Mouse (Mus musculus): ENCODE measurements at regions not wholly inside any gene's neighbourhood (a gene's known extent, or its start where the extent isn't known, plus 50 kb on each side); places are given as distances from the start of the nearest gene placed in this dataset.

- WGBS = 88% methylated on average over 5 of the region's 5 CpGs
- no peak for DNase-seq (ENCODE audit: low read depth, low spot score)
Measured at GRCm38 (mm10) chr1:63928850-63929249, 159.8 kb upstream of the 4933402D24Rik start.

DNA sequence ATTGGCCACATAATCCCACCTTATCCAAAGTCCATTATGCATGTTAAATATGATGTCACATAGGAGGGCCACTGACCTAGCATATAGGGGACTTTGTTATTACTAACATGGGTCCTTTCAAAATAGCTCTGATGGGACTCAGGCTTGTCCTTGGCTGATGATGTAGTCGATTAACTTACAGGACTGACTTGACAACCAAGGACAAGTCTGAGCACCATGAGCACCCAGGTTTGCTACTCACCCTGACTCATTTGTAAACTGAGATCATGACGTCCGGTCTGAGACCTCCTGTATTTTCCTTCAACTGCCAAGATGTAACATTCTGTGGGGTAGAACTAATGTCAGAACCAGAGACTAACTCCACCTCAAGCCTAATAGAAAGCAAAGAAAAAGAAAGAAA is 159.3 kb upstream of the 4933402D24Rik start:
- 88% methylated on average over 3 of the region's 3 CpGs for WGBS
- no peak for DNase-seq (ENCODE audit: low read depth, low spot score)

GRCm38 (mm10) chr1:63920181-63920933 is 151.3 kb upstream of the 4933402D24Rik start:
- WGBS = 49% methylated on average over 8 of the region's 8 CpGs
- no peak for DNase-seq (ENCODE audit: low read depth, low spot score)

DNA sequence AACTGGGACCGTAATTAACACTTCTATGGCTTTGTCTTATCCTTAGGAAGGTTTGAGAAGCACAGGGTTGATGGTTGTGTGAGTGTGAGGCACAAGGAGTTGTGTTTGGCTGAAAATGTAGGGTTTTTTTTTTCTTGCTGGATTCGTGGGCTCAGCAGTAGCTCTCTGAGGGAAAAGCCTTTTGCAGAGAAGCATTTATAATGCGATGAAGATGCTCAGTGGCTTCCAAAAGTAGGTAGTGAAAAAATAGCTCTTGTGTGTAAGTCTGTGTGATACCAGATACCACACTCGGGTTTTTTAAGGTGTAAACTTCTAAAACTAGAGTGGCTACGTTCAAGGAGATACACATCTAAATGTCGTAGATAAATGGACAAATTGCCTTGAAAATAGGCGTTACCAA is 149.1 kb upstream of the 4933402D24Rik start:
- no peak for DNase-seq (ENCODE audit: low read depth, low spot score)
- WGBS = 78% methylated on average over 7 of the region's 7 CpGs

GRCm38 (mm10) chr1:63916907-63917650 is 148.0 kb upstream of the 4933402D24Rik start:
- no peak for DNase-seq (ENCODE audit: low read depth, low spot score)
- WGBS = 55% methylated on average over 7 of the region's 7 CpGs

DNA sequence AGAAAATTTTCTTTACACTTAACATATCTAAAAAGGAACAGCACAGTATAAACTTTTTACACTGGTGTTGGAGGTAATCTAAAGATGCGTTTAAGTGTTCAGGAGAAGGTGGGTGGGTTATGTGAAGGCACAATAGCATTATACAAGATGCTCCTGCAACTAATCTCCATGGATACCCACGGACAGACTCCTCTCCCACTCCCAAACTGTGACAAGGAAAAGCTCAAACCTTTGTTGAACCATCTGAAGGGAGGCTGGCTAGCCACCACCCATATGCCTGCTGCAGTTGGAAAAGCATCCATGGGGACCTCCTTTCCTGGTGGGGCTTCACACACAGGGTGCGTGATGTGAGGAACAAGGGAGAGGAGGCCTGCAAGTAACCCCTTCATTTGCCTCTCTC is 141.7 kb upstream of the 4933402D24Rik start:
- WGBS = 78% methylated on average over 3 of the region's 3 CpGs

GRCm38 (mm10) chr1:63909191-63909590 is 140.1 kb upstream of the 4933402D24Rik start:
- no peak for DNase-seq (ENCODE audit: low read depth, low spot score)
- 89% methylated on average over 2 of the region's 2 CpGs for WGBS

More for the DNA sequence above, 141.7 kb upstream of the 4933402D24Rik start:
- no peak for DNase-seq (ENCODE audit: low read depth, low spot score)

- no peak for DNase-seq (ENCODE audit: low read depth, low spot score)
- WGBS = 54% methylated on average over 4 of the region's 4 CpGs
Measured at GRCm38 (mm10) chr1:63903620-63904019, 134.6 kb upstream of the 4933402D24Rik start.

GRCm38 (mm10) chr1:63903201-63903600 is 134.1 kb upstream of the 4933402D24Rik start:
- WGBS = 15% methylated on average over 3 of the region's 3 CpGs
- DNase-seq (ENCODE audit: low read depth, low spot score) = no peak

DNA sequence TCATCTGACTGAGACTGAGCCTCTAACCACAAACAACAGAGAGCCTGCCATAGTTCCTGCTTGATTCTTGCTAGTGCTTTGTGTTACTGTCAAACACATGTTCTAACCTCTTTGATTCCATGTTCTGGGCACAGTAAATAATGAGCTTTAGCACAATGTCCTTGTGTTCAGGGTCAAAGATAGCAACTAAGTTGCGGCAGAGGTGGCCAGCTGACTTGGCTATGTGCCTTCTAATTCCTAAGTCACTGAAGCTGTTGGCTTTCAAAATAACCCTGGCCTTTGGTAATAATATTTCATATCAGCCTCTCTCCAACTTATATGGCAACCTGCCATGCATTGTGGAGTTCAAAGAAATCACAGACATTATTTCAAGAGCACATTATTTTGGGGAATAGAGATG is 133.3 kb upstream of the 4933402D24Rik start:
- no peak for DNase-seq (ENCODE audit: low read depth, low spot score)
- 36% methylated on average over 1 of the region's 1 CpGs for WGBS

- 68% methylated on average over 10 of the region's 10 CpGs for WGBS
Measured at GRCm38 (mm10) chr1:63899631-63900577, 130.8 kb upstream of the 4933402D24Rik start.

DNA sequence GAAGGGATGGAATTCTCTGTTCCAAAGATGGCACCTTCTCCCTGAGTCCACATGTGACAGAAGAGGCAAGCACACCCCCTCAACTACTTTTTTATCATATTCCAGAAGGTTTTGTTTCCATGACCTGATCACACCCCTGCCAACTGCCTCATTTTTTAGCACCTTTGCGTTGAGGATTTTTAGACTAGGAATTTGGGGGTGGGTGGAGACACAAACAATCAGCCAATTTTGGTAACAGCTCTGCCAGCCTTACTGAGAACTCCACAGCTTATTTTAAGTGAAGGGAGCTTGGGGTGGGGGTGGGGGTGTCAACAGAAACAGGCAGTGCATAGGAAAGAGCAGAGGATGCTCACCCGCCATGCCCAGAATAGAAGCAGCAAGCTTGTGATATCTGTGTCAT is 129.7 kb upstream of the 4933402D24Rik start:
- 76% methylated on average over 2 of the region's 2 CpGs for WGBS
- DNase-seq (ENCODE audit: low read depth, low spot score) = no peak

More at GRCm38 (mm10) chr1:63899631-63900577, 130.8 kb upstream of the 4933402D24Rik start:
- no peak for DNase-seq (ENCODE audit: low read depth, low spot score)

- 65% methylated on average over 2 of the region's 2 CpGs for WGBS
Measured at GRCm38 (mm10) chr1:63897556-63897955, 128.5 kb upstream of the 4933402D24Rik start.

GRCm38 (mm10) chr1:63879570-63879969 is 110.5 kb upstream of the 4933402D24Rik start:
- no peak for DNase-seq (ENCODE audit: low read depth, low spot score)
- WGBS = 79% methylated on average over 3 of the region's 3 CpGs

More at GRCm38 (mm10) chr1:63897556-63897955, 128.5 kb upstream of the 4933402D24Rik start:
- DNase-seq (ENCODE audit: low read depth, low spot score) = no peak

GRCm38 (mm10) chr1:63876589-63877251 is 107.7 kb upstream of the 4933402D24Rik start:
- WGBS = 82% methylated on average over 5 of the region's 5 CpGs
- DNase-seq (ENCODE audit: low read depth, low spot score) = no peak

DNA sequence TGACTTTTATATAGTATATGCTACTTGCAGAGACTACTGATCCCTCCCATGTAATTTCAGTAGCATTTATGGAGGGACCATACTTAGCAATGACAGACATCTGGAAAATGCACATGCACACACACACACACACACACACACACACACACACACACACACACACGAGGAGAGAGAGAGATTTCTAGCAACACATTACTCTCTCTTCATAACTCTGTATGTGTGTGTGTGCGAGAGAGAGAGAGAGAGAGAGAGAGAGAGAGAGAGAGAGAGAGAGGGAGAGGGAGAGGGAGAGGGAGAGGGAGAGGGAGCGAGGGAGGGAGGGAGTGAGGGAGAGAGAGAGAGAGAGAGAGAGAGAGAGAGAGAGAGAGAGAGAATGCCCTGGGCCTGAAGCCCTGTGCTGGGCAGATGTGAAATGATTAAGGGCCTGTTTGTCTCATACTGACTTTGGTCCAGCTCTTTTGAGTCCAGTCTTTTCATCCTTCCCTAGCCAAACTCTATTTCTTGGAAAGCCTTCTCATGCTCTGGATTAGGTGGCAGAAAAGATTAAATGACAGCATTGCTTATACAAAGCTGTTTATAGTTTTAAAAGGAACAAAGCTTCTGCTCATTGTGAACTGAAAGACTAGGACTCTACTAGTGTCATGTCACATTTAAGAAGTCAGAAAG is 106.4 kb upstream of the 4933402D24Rik start:
- no peak for DNase-seq (ENCODE audit: low read depth, low spot score)
- WGBS = 57% methylated on average over 3 of the region's 3 CpGs

- DNase-seq (ENCODE audit: low read depth, low spot score) = no peak
- 75% methylated on average over 6 of the region's 6 CpGs for WGBS
Measured at GRCm38 (mm10) chr1:63871831-63872230, 102.8 kb upstream of the 4933402D24Rik start.

- 82% methylated on average over 2 of the region's 2 CpGs for WGBS
- no peak for DNase-seq (ENCODE audit: low read depth, low spot score)
Measured at GRCm38 (mm10) chr1:63869342-63869741, 100.3 kb upstream of the 4933402D24Rik start.
